Mouse (Mus musculus) neural tube, embryonic 13.5 days (tissue): ENCODE data around the gene D930048N14Rik. TPM values are rescaled to one million over a fixed set of nuclear protein-coding genes. Genes with fewer than 3 reads are reported as not detected.
"Not testable (repeated sequence)": the region's sequence is repeated elsewhere in the genome, so short reads cannot be mapped to it uniquely, and the experiment has no call there.

Experiments used
- ATAC-seq: fragments of 200-750 bp; cut with Nextera tagmentation; 2 replicates; pipeline ENCODE4 v1.8.0; 2017; ENCODE audit warnings: low read depth, mild to moderate bottlenecking, moderate TSS enrichment, moderate library complexity
- H3K27ac ChIP-seq: fragments of 300-500 bp; sonication (generic); replicated peaks from 2 replicates; pipeline ENCODE4 v1.5.1; 2015; ENCODE audit warnings: moderate library complexity, mild to moderate bottlenecking, inconsistent platforms
- H3K27me3 ChIP-seq: fragments of 300-500 bp; sonication (generic); 2 replicates; pipeline ENCODE4 v1.6.1; 2015; ENCODE audit warnings: mild to moderate bottlenecking, inconsistent platforms
- H3K36me3 ChIP-seq: fragments of 300-500 bp; sonication (generic); 2 replicates; pipeline ENCODE4 v1.6.1; 2015; ENCODE audit warnings: mild to moderate bottlenecking, inconsistent platforms
- H3K4me1 ChIP-seq: fragments of 300-500 bp; sonication (generic); replicated peaks from 2 replicates; pipeline ENCODE4 v1.6.1; 2015; ENCODE audit warnings: inconsistent platforms
- H3K4me2 ChIP-seq: fragments of 300-500 bp; sonication (generic); 2 replicates; pipeline ENCODE4 v1.6.1; 2015; ENCODE audit warnings: inconsistent platforms, mild to moderate bottlenecking, moderate library complexity
- H3K4me3 ChIP-seq: fragments of 300-500 bp; sonication (generic); 2 replicates; pipeline ENCODE4 v1.5.1; 2015; ENCODE audit warnings: mild to moderate bottlenecking, inconsistent platforms
- H3K9ac ChIP-seq: fragments of 300-500 bp; sonication (generic); 2 replicates; pipeline ENCODE4 v1.6.1; 2015; ENCODE audit warnings: moderate library complexity, mild to moderate bottlenecking, inconsistent platforms
- H3K9me3 ChIP-seq: fragments of 300-500 bp; sonication (generic); 2 replicates; pipeline ENCODE4 v1.6.1; 2016; ENCODE audit warnings: inconsistent platforms
- WGBS: fragments of 180-500 bp; shearing (Covaris S2); methylation state at CpG from one replicate; pipeline ENCODE4 v1.1.7; 2015; 5-methylcytosine and 5-hydroxymethylcytosine counted together
- polyA plus RNA-seq: library from polyadenylated mRNA; unstranded; fragments of >200 nt; fragmentation: Nextera tagmentation; extraction: Ambion mirVana; gene quantifications from 2 replicates; pipeline ENCODE4 v1.2.1, GENCODE M21; 2015

D930048N14Rik gene
- polyA plus RNA-seq, 1 experiment from 2014 or later, result 0.64 TPM

GRCm38 (mm10) chr11:51632130-51632753 lies 18.5 kb upstream of the D930048N14Rik start:
- WGBS, result 88% methylated on average over 6 of the region's 6 CpGs
- ATAC-seq, result no peak
- Histone ChIP-seq H3K27me3 (no peaks in the 10 kb centered on the region), H3K4me2 (no peak overlapping the region), H3K4me1 (peaks cover 41% of the 10 kb centered on the region), H3K9ac (0 out of 2 replicates have a peak overlapping the region, but pooled peaks have one; percentile 17), H3K4me3 (no peak overlapping the region), H3K9me3 (no peaks in the 10 kb centered on the region), H3K36me3 (peaks cover 23% of the 10 kb centered on the region), H3K27ac (no peak overlapping the region)

- H3K9me3 ChIP-seq, H3K27ac ChIP-seq, H3K4me2 ChIP-seq, H3K27me3 ChIP-seq, H3K9ac ChIP-seq, H3K4me3 ChIP-seq, ATAC-seq: not testable (repeated sequence)
- WGBS, result 94% methylated on average over 7 of the region's 7 CpGs
- Histone ChIP-seq H3K36me3 (peaks cover 13% of the 10 kb centered on the region), H3K4me1 (peaks cover 47% of the 10 kb centered on the region)
These were observed 17.6 kb upstream of the D930048N14Rik start for GRCm38 (mm10) chr11:51633200-51633599.

GRCm38 (mm10) chr11:51633721-51634120 lies 17.0 kb upstream of the D930048N14Rik start:
- 87% methylated on average over 3 of the region's 3 CpGs for WGBS
- Histone ChIP-seq H3K4me3 (no peak overlapping the region), H3K36me3 (peaks cover 10% of the 10 kb centered on the region)

GRCm38 (mm10) chr11:51635127-51635524 lies 15.6 kb upstream of the D930048N14Rik start:
- H3K27ac ChIP-seq, result peak overlapping the region; percentile 87
- 21% methylated on average over 6 of the region's 6 CpGs for WGBS
- no peaks in the 10 kb centered on the region for H3K9me3 ChIP-seq
- ATAC-seq, result no peak
- peak overlapping the region; percentile 71 for H3K9ac ChIP-seq
- no peaks in the 10 kb centered on the region for H3K36me3 ChIP-seq
- no peaks in the 10 kb centered on the region; the same call in 1 of the 2 replicates for H3K27me3 ChIP-seq
- peak overlapping the region; percentile 75 for H3K4me2 ChIP-seq
- H3K4me3 ChIP-seq, result peak overlapping the region; percentile 58
- peaks cover 47% of the 10 kb centered on the region for H3K4me1 ChIP-seq

More at GRCm38 (mm10) chr11:51633721-51634120, 17.0 kb upstream of the D930048N14Rik start:
- ATAC-seq, result no peak
- Histone ChIP-seq H3K4me2 (0 out of 2 replicates have a peak overlapping the region, but pooled peaks have one; percentile 75), H3K27ac (no peak overlapping the region), H3K9ac (no peak overlapping the region), H3K27me3 (no peaks in the 10 kb centered on the region; the same call in 1 of the 2 replicates), H3K4me1 (peaks cover 47% of the 10 kb centered on the region), H3K9me3 (no peaks in the 10 kb centered on the region)

- ATAC-seq, result peak; percentile 92
- H3K9me3 ChIP-seq, result no peaks in the 10 kb centered on the region
- peak within 1 kb of the TSS; percentile 71 for H3K9ac ChIP-seq
- peak within 1 kb of the TSS; percentile 75 for H3K4me2 ChIP-seq
- H3K27me3 ChIP-seq, result no peaks in the 10 kb centered on the region; the same call in 1 of the 2 replicates
- H3K27ac ChIP-seq, result peak within 1 kb of the TSS; percentile 87
- no peaks in the 10 kb centered on the region for H3K36me3 ChIP-seq
- H3K4me3 ChIP-seq, result peak within 1 kb of the TSS; percentile 58
- WGBS, result under 1% methylated on average over 61 of the region's 61 CpGs
- peaks cover 47% of the 10 kb centered on the region for H3K4me1 ChIP-seq
These were observed 15.0 kb upstream of the D930048N14Rik start, which contains the start of gene Rmnd5b for GRCm38 (mm10) chr11:51635525-51636322. TSS of gene Rmnd5b (minus strand) at chr11:51635896.

- peak overlapping the region; percentile 58 for H3K4me3 ChIP-seq
- H3K27ac ChIP-seq, result peak overlapping the region; percentile 87
- WGBS, result 6% methylated on average over 6 of the region's 6 CpGs
- peak overlapping the region; percentile 75 for H3K4me2 ChIP-seq
- no peaks in the 10 kb centered on the region for H3K9me3 ChIP-seq
- H3K4me1 ChIP-seq, result peaks cover 47% of the 10 kb centered on the region
- no peaks in the 10 kb centered on the region for H3K36me3 ChIP-seq
- H3K27me3 ChIP-seq, result no peaks in the 10 kb centered on the region; the same call in 1 of the 2 replicates
- H3K9ac ChIP-seq, result peak overlapping the region; percentile 71
- ATAC-seq, result peak; percentile 55
These were observed 14.4 kb upstream of the D930048N14Rik start for GRCm38 (mm10) chr11:51636323-51636684.

GRCm38 (mm10) chr11:51637971-51638414 lies 12.8 kb upstream of the D930048N14Rik start:
- Histone ChIP-seq H3K4me2 (peak overlapping the region; percentile 36), H3K9me3 (no peaks in the 10 kb centered on the region), H3K27ac (no peak overlapping the region), H3K4me3 (no peak overlapping the region), H3K36me3 (no peaks in the 10 kb centered on the region), H3K27me3 (no peaks in the 10 kb centered on the region; the same call in 1 of the 2 replicates), H3K4me1 (peaks cover 36% of the 10 kb centered on the region), H3K9ac (no peak overlapping the region)
- WGBS, result 4% methylated on average over 17 of the region's 17 CpGs
- no peak for ATAC-seq

GRCm38 (mm10) chr11:51638497-51638896 lies 12.3 kb upstream of the D930048N14Rik start:
- 71% methylated on average over 5 of the region's 5 CpGs for WGBS
- no peak overlapping the region for H3K4me3 ChIP-seq
- no peak for ATAC-seq
- H3K9me3 ChIP-seq, result no peaks in the 10 kb centered on the region
- no peaks in the 10 kb centered on the region; the same call in 1 of the 2 replicates for H3K27me3 ChIP-seq
- H3K4me2 ChIP-seq, result no peak overlapping the region
- no peak overlapping the region for H3K9ac ChIP-seq
- peaks cover 34% of the 10 kb centered on the region for H3K4me1 ChIP-seq
- no peaks in the 10 kb centered on the region for H3K36me3 ChIP-seq
- H3K27ac ChIP-seq, result no peak overlapping the region

GRCm38 (mm10) chr11:51640748-51641147 lies 10.0 kb upstream of the D930048N14Rik start:
- no peak for ATAC-seq
- 0 out of 2 replicates have a peak, but pooled peaks cover 8% of the 10 kb centered on the region for H3K36me3 ChIP-seq
- no peaks in the 10 kb centered on the region; the same call in 1 of the 2 replicates for H3K27me3 ChIP-seq
- WGBS, result 83% methylated on average over 7 of the region's 7 CpGs
- H3K9ac ChIP-seq, result no peak overlapping the region
- H3K4me2 ChIP-seq, result no peak overlapping the region
- no peak overlapping the region for H3K4me3 ChIP-seq
- peaks cover 26% of the 10 kb centered on the region for H3K4me1 ChIP-seq
- no peaks in the 10 kb centered on the region for H3K9me3 ChIP-seq
- H3K27ac ChIP-seq, result no peak overlapping the region

GRCm38 (mm10) chr11:51643202-51643601 lies 7.6 kb upstream of the D930048N14Rik start:
- no peak for ATAC-seq
- Histone ChIP-seq H3K27ac (no peak overlapping the region), H3K4me1 (peaks cover 25% of the 10 kb centered on the region), H3K36me3 (0 out of 2 replicates have a peak, but pooled peaks cover 8% of the 10 kb centered on the region), H3K9ac (no peak overlapping the region), H3K4me2 (no peak overlapping the region), H3K4me3 (no peak overlapping the region), H3K9me3 (no peaks in the 10 kb centered on the region), H3K27me3 (no peaks in the 10 kb centered on the region; the same call in 1 of the 2 replicates)
- WGBS, result 78% methylated on average over 9 of the region's 9 CpGs

- ATAC-seq, result no peak
- no peak overlapping the region for H3K4me3 ChIP-seq
- WGBS, result 66% methylated on average over 15 of the region's 15 CpGs
- H3K36me3 ChIP-seq, result 0 out of 2 replicates have a peak, but pooled peaks cover 8% of the 10 kb centered on the region
- no peak overlapping the region for H3K4me2 ChIP-seq
- no peak overlapping the region for H3K27ac ChIP-seq
- no peaks in the 10 kb centered on the region for H3K9me3 ChIP-seq
- no peak overlapping the region for H3K9ac ChIP-seq
- peaks cover 30% of the 10 kb centered on the region for H3K4me1 ChIP-seq
- H3K27me3 ChIP-seq, result no peaks in the 10 kb centered on the region
These were observed 7.0 kb upstream of the D930048N14Rik start for GRCm38 (mm10) chr11:51643761-51644160.

- Histone ChIP-seq H3K4me3 (no peak overlapping the region), H3K4me2 (no peak overlapping the region), H3K9ac (no peak overlapping the region), H3K9me3 (no peaks in the 10 kb centered on the region), H3K4me1 (peaks cover 35% of the 10 kb centered on the region), H3K27me3 (peaks cover 4% of the 10 kb centered on the region), H3K36me3 (0 out of 2 replicates have a peak, but pooled peaks cover 8% of the 10 kb centered on the region), H3K27ac (no peak overlapping the region)
- no peak for ATAC-seq
- 75% methylated on average over 16 of the region's 16 CpGs for WGBS
These were observed 6.5 kb upstream of the D930048N14Rik start for GRCm38 (mm10) chr11:51644217-51644616.
